Mouse (Mus musculus): Measurements from ENCODE around the gene Chaf1b.

- TF ChIP-seq CTCF (IDR thresholded peaks at IDR 0.05; ENCODE audit: low read depth, low read length), result no peak
- no peak for TF ChIP-seq TAL1 (conservative IDR thresholded peaks at IDR 0.05; ENCODE audit: low read depth, low read length)
- TF ChIP-seq POLR2AphosphoS5 (IDR thresholded peaks at IDR 0.05; ENCODE audit: insufficient replicate concordance, low read depth, low read length), result no peak
Observed at GRCm38 (mm10) chr16:93912808-93913207, 29.1 kb downstream of the Chaf1b start.

Measured in G1E (cell line).